Mouse (Mus musculus) lung, embryonic 16.5 days (tissue): ENCODE measurements at regions not wholly inside any gene's neighbourhood (a gene's known extent, or its start where the extent isn't known, plus 50 kb on each side); places are given as distances from the start of the nearest gene placed in this dataset.

ENCODE experiments used
- ATAC-seq: fragments of 200-750 bp; cut with Nextera tagmentation; 2 replicates; pipeline ENCODE4 v1.8.0; 2017; ENCODE audit warnings: low read depth, mild to moderate bottlenecking, moderate library complexity
- H3K27ac ChIP-seq: fragments of 300-500 bp; sonication (generic); 2 replicates; pipeline ENCODE4 v1.5.1; 2014; ENCODE audit warnings: mild to moderate bottlenecking, control low read depth, low read length
- H3K27me3 ChIP-seq: fragments of 300-500 bp; sonication (generic); 2 replicates; pipeline ENCODE4 v1.6.1; 2014; ENCODE audit warnings: low read depth, low read length, mixed read lengths; ENCODE audit not compliant: control insufficient read depth, insufficient read depth
- H3K36me3 ChIP-seq: fragments of 300-500 bp; sonication (generic); 2 replicates; pipeline ENCODE4 v1.6.1; 2014; ENCODE audit warnings: low read length; ENCODE audit not compliant: control insufficient read depth, insufficient read depth
- H3K4me1 ChIP-seq: fragments of 300-500 bp; sonication (generic); replicated peaks from 2 replicates; pipeline ENCODE4 v1.6.1; 2014; ENCODE audit warnings: low read length, mixed read lengths; ENCODE audit not compliant: control insufficient read depth, insufficient read depth
- H3K4me2 ChIP-seq: fragments of 300-500 bp; sonication (generic); 2 replicates; pipeline ENCODE4 v1.6.1; 2014; ENCODE audit warnings: low read depth, low read length, control low read depth
- H3K4me3 ChIP-seq: fragments of 300-500 bp; sonication (generic); 2 replicates; pipeline ENCODE4 v1.5.1; 2014; ENCODE audit warnings: mild to moderate bottlenecking, low read length, control low read depth
- H3K9ac ChIP-seq: fragments of 300-500 bp; sonication (generic); 2 replicates; pipeline ENCODE4 v1.6.1; 2014; ENCODE audit warnings: low read length, control low read depth
- H3K9me3 ChIP-seq: fragments of 300-500 bp; sonication (generic); 2 replicates; pipeline ENCODE4 v1.6.1; 2016; ENCODE audit warnings: low read length; ENCODE audit not compliant: control insufficient read depth
- WGBS: fragments of 180-500 bp; shearing (Covaris S2); extraction: QIAGEN DNeasy Blood & Tissue Kit; methylation state at CpG from one replicate; pipeline ENCODE4 v1.1.7; 2014; 5-methylcytosine and 5-hydroxymethylcytosine counted together

GRCm38 (mm10) chr3:34481821-34482713 lies 168.1 kb upstream of the Sox2 start:
- Histone ChIP-seq H3K4me1 (no peaks in the 10 kb centered on the region), H3K4me3 (no peak overlapping the region), H3K36me3 (no peaks in the 10 kb centered on the region), H3K27me3 (no peaks in the 10 kb centered on the region), H3K27ac (no peak overlapping the region), H3K9ac (no peak overlapping the region), H3K4me2 (no peak overlapping the region), H3K9me3 (no peaks in the 10 kb centered on the region)
- no peak for ATAC-seq
- 31% methylated on average over 16 of the region's 16 CpGs for WGBS

- WGBS = 34% methylated on average over 3 of the region's 3 CpGs
- H3K4me3 ChIP-seq = no peak overlapping the region
- no peak overlapping the region for H3K4me2 ChIP-seq
- H3K9ac ChIP-seq = no peak overlapping the region
- H3K9me3 ChIP-seq = no peaks in the 10 kb centered on the region
- no peak overlapping the region for H3K27ac ChIP-seq
- no peaks in the 10 kb centered on the region for H3K36me3 ChIP-seq
- H3K4me1 ChIP-seq = no peaks in the 10 kb centered on the region
- no peak for ATAC-seq
- no peaks in the 10 kb centered on the region for H3K27me3 ChIP-seq
Observed at GRCm38 (mm10) chr3:34481314-34481713, 168.9 kb upstream of the Sox2 start.

GRCm38 (mm10) chr3:34474126-34474525 lies 176.1 kb upstream of the Sox2 start:
- no peak for ATAC-seq
- Histone ChIP-seq H3K36me3 (no peaks in the 10 kb centered on the region), H3K9me3 (no peaks in the 10 kb centered on the region), H3K4me1 (no peaks in the 10 kb centered on the region), H3K9ac (no peak overlapping the region), H3K4me2 (no peak overlapping the region), H3K27ac (no peak overlapping the region), H3K27me3 (no peaks in the 10 kb centered on the region), H3K4me3 (no peak overlapping the region)
- WGBS = 62% methylated on average over 4 of the region's 4 CpGs

- Histone ChIP-seq H3K4me2 (no peak overlapping the region), H3K27me3 (no peaks in the 10 kb centered on the region), H3K27ac (no peak overlapping the region), H3K9me3 (no peaks in the 10 kb centered on the region), H3K9ac (no peak overlapping the region), H3K4me3 (no peak overlapping the region), H3K36me3 (no peaks in the 10 kb centered on the region), H3K4me1 (no peaks in the 10 kb centered on the region)
- 74% methylated on average over 5 of the region's 5 CpGs for WGBS
- no peak for ATAC-seq
Observed at GRCm38 (mm10) chr3:34470721-34471120, 179.5 kb upstream of the Sox2 start.

GRCm38 (mm10) chr3:34469946-34470345 lies 180.3 kb upstream of the Sox2 start:
- Histone ChIP-seq H3K4me1 (no peaks in the 10 kb centered on the region), H3K9me3 (no peaks in the 10 kb centered on the region), H3K4me2 (no peak overlapping the region), H3K9ac (no peak overlapping the region), H3K4me3 (no peak overlapping the region), H3K27ac (no peak overlapping the region), H3K27me3 (no peaks in the 10 kb centered on the region), H3K36me3 (no peaks in the 10 kb centered on the region)
- WGBS = 79% methylated on average over 2 of the region's 2 CpGs
- ATAC-seq = no peak

- H3K27me3 ChIP-seq = no peaks in the 10 kb centered on the region
- no peak overlapping the region for H3K27ac ChIP-seq
- H3K4me2 ChIP-seq = no peak overlapping the region
- no peaks in the 10 kb centered on the region for H3K4me1 ChIP-seq
- no peak for ATAC-seq
- H3K9me3 ChIP-seq = no peaks in the 10 kb centered on the region
- 32% methylated on average over 4 of the region's 4 CpGs for WGBS
- no peaks in the 10 kb centered on the region for H3K36me3 ChIP-seq
- H3K4me3 ChIP-seq = no peak overlapping the region
- H3K9ac ChIP-seq = no peak overlapping the region
Observed at GRCm38 (mm10) chr3:34466312-34466711, 183.9 kb upstream of the Sox2 start.

- ATAC-seq = no peak
- Histone ChIP-seq H3K9ac (no peak overlapping the region), H3K36me3 (no peaks in the 10 kb centered on the region), H3K4me3 (no peak overlapping the region), H3K4me1 (no peaks in the 10 kb centered on the region), H3K27me3 (no peaks in the 10 kb centered on the region), H3K4me2 (no peak overlapping the region), H3K9me3 (no peaks in the 10 kb centered on the region), H3K27ac (no peak overlapping the region)
- WGBS = 81% methylated on average over 17 of the region's 17 CpGs
Observed at GRCm38 (mm10) chr3:34465040-34465831, 185.0 kb upstream of the Sox2 start.

GRCm38 (mm10) chr3:34458766-34459165 lies 191.4 kb upstream of the Sox2 start:
- WGBS = 64% methylated on average over 6 of the region's 6 CpGs
- Histone ChIP-seq H3K27me3 (no peaks in the 10 kb centered on the region), H3K27ac (no peak overlapping the region), H3K4me3 (no peak overlapping the region), H3K9ac (no peak overlapping the region), H3K36me3 (no peaks in the 10 kb centered on the region), H3K4me1 (peaks cover 5% of the 10 kb centered on the region; the same call in 1 of the 2 replicates), H3K4me2 (no peak overlapping the region), H3K9me3 (no peaks in the 10 kb centered on the region)
- no peak for ATAC-seq

GRCm38 (mm10) chr3:34457821-34458220 lies 192.4 kb upstream of the Sox2 start:
- ATAC-seq = no peak
- WGBS = 65% methylated on average over 1 of the region's 1 CpGs

More at GRCm38 (mm10) chr3:34457821-34458220, 192.4 kb upstream of the Sox2 start:
- no peaks in the 10 kb centered on the region for H3K27me3 ChIP-seq
- no peak overlapping the region for H3K27ac ChIP-seq
- no peaks in the 10 kb centered on the region for H3K36me3 ChIP-seq
- no peaks in the 10 kb centered on the region for H3K9me3 ChIP-seq
- H3K9ac ChIP-seq = no peak overlapping the region
- no peak overlapping the region for H3K4me2 ChIP-seq
- no peak overlapping the region for H3K4me3 ChIP-seq
- H3K4me1 ChIP-seq = peaks cover 5% of the 10 kb centered on the region; the same call in 1 of the 2 replicates
